Mouse (Mus musculus) stomach, postnatal 0 days (tissue): Measurements from ENCODE around the gene Hist1h4f.

Experiments used
- CTCF ChIP-seq: IDR thresholded peaks from 2 replicates; pipeline ENCODE4 v1.5.1; 2016; ENCODE audit warnings: antibody characterized with exemption, low read depth, mild to moderate bottlenecking, moderate library complexity
- EP300 ChIP-seq: optimal IDR thresholded peaks from 2 replicates; pipeline ENCODE3; 2016; ENCODE audit warnings: antibody characterized with exemption

DNA sequence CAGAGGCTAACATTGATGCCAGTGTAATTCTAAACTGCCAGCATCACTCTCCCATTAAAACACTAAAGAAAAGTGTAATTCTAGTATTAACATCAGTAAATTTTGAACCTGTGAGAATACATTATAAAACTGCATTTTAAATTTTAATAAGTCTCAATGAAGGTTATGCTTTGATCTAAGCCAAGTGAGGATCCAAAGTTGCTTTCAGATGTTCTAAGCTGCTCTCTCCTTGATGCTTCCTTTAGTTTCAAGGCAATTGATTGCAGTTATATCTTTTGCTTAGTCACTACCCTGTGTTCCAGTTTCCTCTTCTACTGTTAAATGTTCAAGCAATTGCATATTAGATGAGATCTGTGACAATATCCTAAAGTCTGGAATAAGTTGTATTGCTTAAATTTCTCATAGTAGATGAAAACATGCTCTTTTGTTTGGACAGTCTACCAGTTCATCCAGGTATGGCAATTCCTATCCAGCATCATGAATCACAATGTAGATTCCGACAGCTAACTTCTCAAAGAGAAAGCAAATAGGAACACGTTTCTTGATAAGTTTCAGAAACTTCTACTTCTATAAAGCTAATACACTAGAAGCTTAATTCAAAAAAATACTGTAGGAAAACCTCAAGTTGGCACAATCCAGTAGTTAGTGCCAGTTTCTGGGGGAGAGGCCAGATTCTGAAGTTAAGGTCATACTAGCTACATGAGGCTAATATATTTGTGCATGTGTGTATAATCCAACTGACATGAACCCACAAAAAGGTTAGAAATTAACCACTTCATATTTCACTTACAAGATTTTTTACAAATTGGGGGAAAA, 21.0 kb upstream of the Hist1h4f start:
- no peak for TF ChIP-seq CTCF
- TF ChIP-seq EP300: no peak
